Mouse (Mus musculus) mature B cell (primary cell): Measurements from ENCODE around the gene Kcnj12.

ENCODE experiments used
- in situ Hi-C: fragments of 300-500 bp; cut with MboI; formaldehyde crosslinking; loops from 2 replicates; pipeline ENCODE4 v1.14.3; 2019

The Kcnj12 gene

GRCm38 (mm10) chr11:61059691-61060457 lies 37.5 kb downstream of the Kcnj12 start:
- in situ Hi-C loops, result no loop called here

DNA sequence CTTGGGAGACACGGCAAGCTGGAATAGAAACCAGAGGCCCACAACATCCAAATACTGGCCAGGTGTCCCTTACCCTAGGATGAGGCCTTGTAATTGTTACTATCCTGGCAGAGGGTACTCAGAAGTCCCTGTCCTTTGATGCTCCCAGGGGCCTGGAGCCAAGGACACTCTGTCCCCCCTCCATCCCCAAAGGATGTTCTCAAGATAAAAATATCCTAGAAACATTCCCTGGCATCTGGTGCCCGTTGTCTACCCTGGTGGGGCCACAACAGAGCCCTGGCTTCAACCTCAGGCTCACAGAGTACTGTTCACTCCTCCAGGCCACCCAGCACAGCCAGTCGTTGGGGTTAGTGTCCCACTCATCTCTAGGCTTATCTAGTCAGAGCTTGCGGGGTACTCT lies 38.3 kb downstream of the Kcnj12 start:
- in situ Hi-C loops, result no loop called here

DNA sequence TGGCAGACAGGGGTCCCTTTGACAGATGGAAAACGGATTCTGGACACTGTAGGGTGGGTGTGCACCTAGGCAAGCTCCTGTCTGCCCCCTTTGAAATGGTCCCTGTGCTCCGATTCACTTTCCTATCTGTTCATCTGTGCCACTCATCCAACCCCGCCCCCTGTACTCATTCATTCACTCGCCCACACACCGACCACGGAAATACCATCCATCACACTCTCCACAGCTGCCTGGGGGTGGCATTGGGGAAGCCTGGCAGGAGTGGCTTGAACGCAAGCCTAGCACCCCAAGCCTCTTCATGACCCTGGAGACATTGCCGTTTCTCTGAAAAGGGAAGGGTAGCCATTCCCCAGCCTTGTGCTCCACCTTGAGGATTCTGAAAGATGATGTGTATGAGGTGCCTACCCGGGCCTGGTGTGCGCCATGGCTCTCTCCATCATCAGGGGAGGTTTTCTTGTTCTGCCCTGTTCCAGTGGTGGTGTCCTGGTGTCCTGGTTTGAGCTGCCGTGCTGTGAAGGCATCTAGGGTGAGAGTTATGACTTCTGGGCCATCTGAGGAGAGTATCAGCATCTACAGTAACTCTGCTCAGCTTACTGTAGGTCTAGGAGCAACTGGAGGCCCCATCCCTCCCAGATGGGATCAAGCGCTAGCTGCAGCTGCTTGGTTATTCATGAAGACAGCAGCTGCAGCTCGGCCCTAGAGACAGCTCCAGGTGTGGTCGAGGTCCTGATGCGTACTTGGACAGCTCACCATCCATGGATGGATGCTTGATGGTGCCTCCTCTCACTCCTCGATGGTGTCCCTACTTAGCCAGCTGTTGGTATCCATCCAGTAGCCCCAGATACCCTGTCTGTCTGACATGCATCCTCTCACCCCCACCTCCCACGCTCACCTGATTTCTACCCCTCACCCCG lies 40.4 kb downstream of the Kcnj12 start:
- in situ Hi-C loops, result no loop called here

DNA sequence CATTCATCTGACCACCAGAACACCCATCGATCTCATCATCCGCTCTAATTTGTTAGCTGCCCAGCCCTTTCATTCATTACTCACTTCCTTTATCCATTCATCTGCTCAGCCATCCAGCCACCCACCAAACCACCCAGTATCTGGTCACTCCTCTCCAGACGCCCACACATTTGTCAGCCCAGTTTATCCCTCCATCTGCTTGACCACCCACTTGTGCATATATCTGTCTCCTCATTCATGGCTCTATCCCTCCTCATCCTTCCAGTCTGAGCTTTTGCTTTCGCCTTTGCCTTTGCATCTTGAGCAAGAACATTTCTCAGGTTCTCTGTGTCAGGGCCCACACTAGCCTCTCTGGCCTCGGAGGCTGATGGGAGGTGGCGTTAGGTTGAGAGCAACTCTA lies 41.1 kb downstream of the Kcnj12 start:
- in situ Hi-C loops, result no loop called here

DNA sequence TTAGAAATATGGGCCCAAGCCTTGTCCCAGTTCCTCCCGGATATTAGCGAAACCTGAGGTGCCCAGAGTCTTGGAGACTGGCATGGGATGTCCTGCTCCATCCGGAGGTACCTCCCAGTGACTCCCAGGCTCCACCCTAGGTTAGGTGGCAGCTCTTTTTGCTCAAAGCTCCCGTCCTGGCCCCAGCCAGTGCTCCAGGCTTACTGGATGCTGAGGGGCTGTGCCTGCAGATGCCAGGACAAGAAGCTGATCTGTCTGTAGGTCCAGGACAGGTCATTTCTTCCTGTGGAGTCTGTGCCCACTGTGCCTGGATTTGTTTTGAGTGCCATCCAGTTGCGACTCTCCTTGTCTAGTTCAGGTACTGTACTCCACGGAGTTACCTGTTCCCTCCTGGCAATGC lies 43.3 kb downstream of the Kcnj12 start:
- in situ Hi-C loops, result no loop called here

- in situ Hi-C loops, result no loop called here
Observed at GRCm38 (mm10) chr11:61067133-61067835, 44.9 kb downstream of the Kcnj12 start.

GRCm38 (mm10) chr11:61068866-61069265 lies 46.5 kb downstream of the Kcnj12 start:
- in situ Hi-C loops, result no loop called here

GRCm38 (mm10) chr11:61069645-61070044 lies 47.3 kb downstream of the Kcnj12 start:
- in situ Hi-C loops, result no loop called here

DNA sequence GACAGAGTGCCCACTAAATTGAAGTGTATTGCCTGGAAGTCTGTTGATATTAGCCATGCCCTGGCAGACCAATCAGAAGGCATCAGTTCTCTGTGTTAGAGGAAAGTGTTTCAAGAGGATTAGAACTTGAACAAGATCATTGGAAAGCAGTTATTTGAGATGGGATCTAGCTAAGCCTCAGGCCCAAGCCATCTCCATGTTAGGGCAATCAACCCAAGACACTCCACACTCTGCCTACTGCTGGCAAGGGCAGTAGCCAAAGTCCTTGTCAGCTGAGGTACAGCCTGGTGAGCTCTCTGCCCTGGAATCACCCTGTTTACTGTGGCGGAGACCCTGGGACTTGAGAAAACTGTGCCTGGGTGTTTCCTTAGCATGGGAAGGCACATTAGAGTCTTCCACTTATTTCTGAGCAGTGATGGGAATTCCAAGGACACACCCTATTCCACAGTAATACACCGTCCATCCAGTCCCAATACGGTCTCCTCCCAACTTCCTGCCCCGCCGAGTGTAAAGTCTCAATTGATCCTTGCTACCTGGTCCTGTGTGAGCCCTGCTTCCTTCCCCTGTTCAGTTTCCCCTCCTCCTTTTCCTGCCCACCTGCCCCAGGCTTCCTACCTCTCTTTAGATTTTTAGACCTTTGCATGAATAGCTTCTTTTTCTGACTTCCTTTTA lies 52.4 kb downstream of the Kcnj12 start:
- in situ Hi-C loops, result no loop called here

- in situ Hi-C loops, result no loop called here
Observed at GRCm38 (mm10) chr11:61075361-61076326, 53.3 kb downstream of the Kcnj12 start.

GRCm38 (mm10) chr11:61081624-61082023 lies 59.3 kb downstream of the Kcnj12 start:
- in situ Hi-C loops, result no loop called here

DNA sequence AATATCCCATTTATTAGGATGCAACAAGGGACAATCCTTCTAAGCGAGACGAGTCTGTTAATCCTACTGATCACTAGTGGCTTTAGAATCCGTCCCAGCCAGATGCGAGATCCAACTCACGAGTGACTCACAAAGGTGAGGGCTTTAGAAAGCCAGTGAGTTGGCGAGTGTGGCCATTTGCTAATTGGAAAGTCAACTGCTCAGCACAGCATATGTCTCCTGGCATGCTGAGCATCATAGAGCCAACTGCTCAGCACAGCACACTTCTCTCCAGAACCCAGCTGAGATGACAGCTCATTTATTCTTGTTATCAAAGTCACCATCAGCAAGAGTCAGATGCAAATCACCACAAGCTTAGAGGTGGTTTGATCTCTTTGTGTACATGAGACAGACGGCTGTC lies 67.8 kb downstream of the Kcnj12 start:
- in situ Hi-C loops, result no loop called here

GRCm38 (mm10) chr11:61091192-61091591 lies 68.8 kb downstream of the Kcnj12 start:
- in situ Hi-C loops, result no loop called here

DNA sequence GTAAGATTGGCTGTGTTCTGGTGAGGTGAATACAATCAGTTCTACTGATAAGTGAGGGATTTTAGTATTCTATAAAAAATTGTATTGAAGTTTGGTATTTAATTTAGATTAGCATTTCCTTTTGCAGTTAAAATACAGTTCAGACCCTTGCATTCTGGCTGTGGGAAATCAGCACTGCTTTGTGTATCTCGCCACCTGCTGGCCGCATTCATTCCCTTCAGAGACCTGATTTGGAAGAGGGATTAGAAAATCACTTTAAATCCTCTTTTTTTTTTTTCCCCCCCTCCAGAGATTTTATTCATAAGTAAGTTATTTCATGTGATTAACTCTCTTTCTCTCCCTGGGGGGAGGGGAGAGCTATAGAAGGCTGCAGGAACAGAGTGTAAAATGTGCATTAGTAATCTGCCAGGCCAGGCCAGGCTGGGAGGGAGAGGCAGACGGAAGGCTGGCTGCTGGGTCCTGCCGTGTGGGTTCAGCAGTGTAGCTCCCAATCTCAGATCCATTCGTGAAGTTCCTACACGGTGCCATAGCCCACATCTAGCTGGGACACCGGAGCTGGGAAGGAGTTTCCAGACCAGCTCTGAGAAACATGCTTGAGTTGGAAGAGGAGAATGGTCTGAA lies 69.4 kb downstream of the Kcnj12 start:
- in situ Hi-C loops, result no loop called here

DNA sequence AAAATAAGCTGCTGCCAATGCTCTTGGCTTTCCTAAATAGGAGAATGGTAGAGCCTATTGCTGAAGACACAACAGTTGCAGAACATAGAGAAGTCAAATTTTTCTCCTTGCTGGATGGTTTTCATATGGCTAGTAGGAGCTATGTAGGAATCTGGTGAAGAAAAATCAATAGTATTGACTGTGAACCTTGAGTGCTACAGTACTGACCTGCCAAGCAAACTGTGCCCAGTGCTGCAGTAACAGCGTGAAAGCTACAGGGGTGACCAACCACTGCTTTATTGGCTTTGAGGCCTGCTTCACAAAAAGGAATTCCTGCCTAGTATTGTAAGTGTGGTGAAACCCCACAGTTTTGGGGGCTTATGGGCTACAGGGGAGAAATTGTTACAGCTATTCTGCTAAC lies 75.7 kb downstream of the Kcnj12 start:
- in situ Hi-C loops, result no loop called here

- in situ Hi-C loops, result no loop called here
Observed at GRCm38 (mm10) chr11:61102397-61103339, 80.3 kb downstream of the Kcnj12 start.

DNA sequence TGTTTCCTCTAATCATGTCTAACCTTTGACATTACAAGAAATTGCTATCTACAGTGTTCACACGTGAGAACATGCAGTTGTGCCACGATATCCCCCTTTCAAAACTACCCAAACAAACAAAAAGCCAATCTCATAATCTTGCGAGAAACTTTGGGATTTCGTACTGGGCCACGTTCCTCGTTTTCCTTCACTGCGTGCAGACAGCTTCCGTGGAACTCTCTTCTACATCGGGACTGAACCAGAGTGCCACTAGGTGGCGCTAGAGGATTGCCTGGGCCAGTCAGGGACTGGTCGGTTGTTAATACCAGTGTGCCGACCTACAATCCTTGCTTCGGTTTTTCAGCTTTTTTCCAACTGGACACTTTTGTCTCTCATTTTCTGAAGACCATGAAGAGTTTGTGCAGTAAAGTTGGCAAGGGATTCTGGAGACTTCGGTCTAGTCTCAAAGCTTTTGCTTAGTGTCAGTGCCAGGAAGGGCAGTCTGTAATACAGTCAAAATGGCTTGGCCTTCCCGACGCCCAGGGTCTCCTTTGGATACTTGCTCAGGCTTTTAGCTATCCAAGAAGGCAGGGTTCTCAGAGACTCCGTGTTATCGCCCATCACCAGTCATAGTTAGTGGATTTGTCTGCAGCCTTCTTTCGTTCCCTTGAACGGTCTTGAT lies 82.0 kb downstream of the Kcnj12 start:
- in situ Hi-C loops, result no loop called here

- in situ Hi-C loops, result loop anchor here (5.0 kb wide), 1 partner anchor 48 kb away; no protein-coding TSS in a partner anchor
Observed at GRCm38 (mm10) chr11:61108911-61109361, 86.6 kb downstream of the Kcnj12 start.
